Mouse (Mus musculus) liver, postnatal 0 days (tissue): ENCODE measurements at regions not wholly inside any gene's neighbourhood (a gene's known extent, or its start where the extent isn't known, plus 50 kb on each side); places are given as distances from the start of the nearest gene placed in this dataset.

ENCODE experiments used
- ATAC-seq: fragments of 200-750 bp; cut with Nextera tagmentation; 2 replicates; pipeline ENCODE4 v1.8.0; 2017; ENCODE audit warnings: mild to moderate bottlenecking, moderate library complexity
- DNase-seq: peaks from one replicate; pipeline ENCODE4 v3.0.0-alpha.2; 2016
- H3K27ac ChIP-seq: fragments of 300-500 bp; sonication (generic); 2 replicates; pipeline ENCODE4 v1.5.1; 2014; ENCODE audit warnings: antibody characterized with exemption, moderate library complexity, mild to moderate bottlenecking, low read depth
- H3K27me3 ChIP-seq: fragments of 300-500 bp; sonication (generic); 2 replicates; pipeline ENCODE4 v1.6.1; 2014; ENCODE audit warnings: low read length, control low read depth, mixed read lengths; ENCODE audit not compliant: insufficient read depth
- H3K36me3 ChIP-seq: fragments of 300-500 bp; sonication (generic); replicated peaks from 2 replicates; pipeline ENCODE4 v1.6.1; 2014; ENCODE audit warnings: mild to moderate bottlenecking, control low read depth, low read length, moderate library complexity, mixed read lengths; ENCODE audit not compliant: insufficient read depth
- H3K4me1 ChIP-seq: fragments of 300-500 bp; sonication (generic); 2 replicates; pipeline ENCODE4 v1.6.1; 2014; ENCODE audit warnings: antibody characterized with exemption, mild to moderate bottlenecking, control low read depth; ENCODE audit not compliant: insufficient read depth
- H3K4me2 ChIP-seq: fragments of 300-500 bp; sonication (generic); 2 replicates; pipeline ENCODE4 v1.6.1; 2014; ENCODE audit warnings: low read depth, mild to moderate bottlenecking, low read length, moderate library complexity, mixed read lengths
- H3K4me3 ChIP-seq: fragments of 300-500 bp; sonication (generic); 2 replicates; pipeline ENCODE4 v1.5.1; 2014; ENCODE audit warnings: low read depth, low read length
- H3K9ac ChIP-seq: fragments of 300-500 bp; sonication (generic); replicated peaks from 2 replicates; pipeline ENCODE4 v1.6.1; 2014; ENCODE audit warnings: mild to moderate bottlenecking, moderate library complexity
- H3K9me3 ChIP-seq: fragments of 300-500 bp; sonication (generic); 2 replicates; pipeline ENCODE4 v1.6.1; 2016; ENCODE audit warnings: mild to moderate bottlenecking, control low read depth, low read length, mixed read lengths
- CTCF ChIP-seq: sonication (generic); IDR thresholded peaks from 2 replicates; pipeline ENCODE4 v1.5.1; 2016; ENCODE audit warnings: antibody characterized with exemption, low read depth
- EP300 ChIP-seq: IDR thresholded peaks from 2 replicates; pipeline ENCODE4 v1.6.1; 2016; ENCODE audit warnings: antibody characterized with exemption, low read depth, mild to moderate bottlenecking
- WGBS: fragments of 180-500 bp; shearing (Covaris S2); extraction: QIAGEN DNeasy Blood & Tissue Kit; methylation state at CpG from one replicate; pipeline ENCODE4 v1.1.7; 2014; ENCODE audit not compliant: insufficient replicate concordance; 5-methylcytosine and 5-hydroxymethylcytosine counted together

DNA sequence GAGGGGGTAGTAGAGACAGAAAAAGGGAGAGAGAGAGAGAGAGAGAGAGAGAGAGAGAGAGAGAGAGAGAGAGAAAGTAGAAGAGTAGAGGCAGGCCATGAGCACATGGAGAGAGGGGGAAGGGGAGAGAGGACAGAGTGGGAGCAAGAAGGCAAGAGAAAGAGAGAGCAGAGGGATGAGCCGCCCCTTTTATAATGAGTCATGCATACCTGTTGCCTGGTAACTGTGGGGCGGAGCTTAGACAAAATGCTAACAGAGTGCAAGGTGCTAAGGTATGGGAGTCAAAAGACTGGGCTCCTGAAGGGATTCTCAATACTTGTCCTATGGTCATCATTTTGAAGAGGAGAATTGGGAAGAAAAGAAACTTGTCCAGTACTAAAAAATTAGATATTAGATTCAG lies 126.1 kb downstream of the Lrrc30 start:
- ATAC-seq = no peak
- Histone ChIP-seq H3K4me1 (peaks cover 7% of the 10 kb centered on the region; the same call in 1 of the 2 replicates), H3K4me3 (no peak overlapping the region), H3K4me2 (no peak overlapping the region), H3K27ac (no peak overlapping the region), H3K9me3 (no peaks in the 10 kb centered on the region), H3K27me3 (no peaks in the 10 kb centered on the region), H3K36me3 (no peaks in the 10 kb centered on the region), H3K9ac (no peak overlapping the region)
- 64% methylated on average over 2 of the region's 2 CpGs for WGBS
- no peak for TF ChIP-seq EP300
- TF ChIP-seq CTCF = no peak
- DNase-seq = no peak

- Histone ChIP-seq H3K4me2 (no peak overlapping the region), H3K27me3 (no peaks in the 10 kb centered on the region), H3K9ac (no peak overlapping the region), H3K4me1 (no peaks in the 10 kb centered on the region), H3K27ac (no peak overlapping the region), H3K9me3 (no peaks in the 10 kb centered on the region), H3K36me3 (no peaks in the 10 kb centered on the region), H3K4me3 (no peak overlapping the region)
- TF ChIP-seq EP300 (no peak), CTCF (no peak)
- ATAC-seq = no peak
- 72% methylated on average over 9 of the region's 9 CpGs for WGBS
- DNase-seq = no peak
These were observed 128.0 kb downstream of the Lrrc30 start for GRCm38 (mm10) chr17:67504502-67505033.

- Histone ChIP-seq H3K4me2 (no peak overlapping the region), H3K4me3 (no peak overlapping the region), H3K27me3 (no peaks in the 10 kb centered on the region), H3K36me3 (no peaks in the 10 kb centered on the region), H3K9me3 (no peaks in the 10 kb centered on the region), H3K9ac (no peak overlapping the region), H3K27ac (no peak overlapping the region), H3K4me1 (no peaks in the 10 kb centered on the region)
- TF ChIP-seq CTCF = no peak
- no peak for TF ChIP-seq EP300
- DNase-seq (no peak), ATAC-seq (no peak)
- WGBS = 44% methylated on average over 6 of the region's 6 CpGs
These were observed 129.2 kb downstream of the Lrrc30 start for GRCm38 (mm10) chr17:67503125-67503878.

GRCm38 (mm10) chr17:67502628-67503027 lies 129.9 kb downstream of the Lrrc30 start:
- Histone ChIP-seq H3K4me2 (no peak overlapping the region), H3K27ac (no peak overlapping the region), H3K27me3 (no peaks in the 10 kb centered on the region), H3K9me3 (no peaks in the 10 kb centered on the region), H3K36me3 (no peaks in the 10 kb centered on the region), H3K4me3 (no peak overlapping the region), H3K9ac (no peak overlapping the region), H3K4me1 (no peaks in the 10 kb centered on the region)
- WGBS = 90% methylated on average over 4 of the region's 4 CpGs
- TF ChIP-seq EP300 = no peak
- no peak for TF ChIP-seq CTCF
- DNase-seq (no peak), ATAC-seq (no peak)

GRCm38 (mm10) chr17:67499783-67500641 lies 132.5 kb downstream of the Lrrc30 start:
- Histone ChIP-seq H3K4me2 (no peak overlapping the region), H3K36me3 (no peaks in the 10 kb centered on the region), H3K4me3 (no peak overlapping the region), H3K9me3 (no peaks in the 10 kb centered on the region), H3K9ac (no peak overlapping the region), H3K27me3 (no peaks in the 10 kb centered on the region), H3K4me1 (no peaks in the 10 kb centered on the region), H3K27ac (no peak overlapping the region)
- no peak for DNase-seq
- ATAC-seq = no peak
- 81% methylated on average over 28 of the region's 28 CpGs for WGBS
- no peak for TF ChIP-seq EP300
- no peak for TF ChIP-seq CTCF

DNA sequence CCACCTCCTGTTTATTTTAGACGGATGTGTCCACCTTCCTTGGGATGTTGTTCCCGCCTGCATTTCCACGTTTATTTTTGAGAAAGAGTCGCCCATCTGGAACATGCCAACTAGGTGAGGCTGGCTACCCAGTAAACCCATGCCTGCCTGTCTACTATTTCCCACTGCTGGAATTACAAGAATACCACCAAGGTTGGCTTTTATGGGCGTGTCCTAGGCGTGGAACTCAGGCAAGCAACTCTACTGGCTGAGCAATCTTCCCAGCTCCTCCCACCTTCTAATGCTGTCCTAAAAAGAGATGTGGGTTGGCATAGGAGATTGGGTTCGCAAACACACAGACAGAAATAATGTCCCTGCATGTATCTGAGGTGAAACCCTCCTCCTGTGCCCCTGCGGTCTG lies 135.1 kb downstream of the Lrrc30 start:
- Histone ChIP-seq H3K9ac (no peak overlapping the region), H3K4me2 (no peak overlapping the region), H3K9me3 (no peaks in the 10 kb centered on the region), H3K27ac (no peak overlapping the region), H3K36me3 (no peaks in the 10 kb centered on the region), H3K27me3 (no peaks in the 10 kb centered on the region), H3K4me3 (no peak overlapping the region), H3K4me1 (no peaks in the 10 kb centered on the region)
- WGBS = 74% methylated on average over 8 of the region's 8 CpGs
- no peak for DNase-seq
- TF ChIP-seq EP300 (no peak), CTCF (no peak)
- ATAC-seq = no peak
